Mouse (Mus musculus): ENCODE measurements at regions not wholly inside any gene's neighbourhood (a gene's known extent, or its start where the extent isn't known, plus 50 kb on each side); places are given as distances from the start of the nearest gene placed in this dataset.

DNA sequence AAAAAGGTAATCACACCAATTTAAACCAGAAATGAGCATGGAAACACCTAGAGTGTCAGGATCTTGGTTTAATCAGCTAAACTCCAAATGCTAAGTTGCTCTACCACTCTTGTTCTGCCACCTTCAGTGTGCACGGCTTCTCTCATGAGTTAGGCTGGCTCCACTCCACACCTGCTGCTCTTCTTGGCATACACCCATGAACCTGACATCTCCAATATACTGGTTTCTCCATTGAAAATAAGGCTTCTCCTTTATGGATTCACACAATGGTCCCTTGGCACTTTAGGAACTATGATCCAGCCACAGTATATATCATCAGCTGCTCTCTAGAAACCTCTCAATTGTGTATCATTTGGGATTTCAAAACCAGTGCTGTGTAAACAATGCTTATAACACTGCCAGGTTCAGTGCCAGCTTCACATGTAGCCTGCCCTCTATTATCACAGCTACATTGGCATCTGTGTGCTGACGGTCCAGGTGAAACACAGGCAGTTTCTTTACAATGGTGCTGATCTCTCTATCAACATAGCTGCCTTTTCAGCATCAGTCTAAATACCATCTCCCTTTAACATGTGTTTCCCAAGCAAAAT is 579.6 kb downstream of the Cenpc1 start:
- TF ChIP-seq CTCF (IDR thresholded peaks at IDR 0.05; ENCODE audit: low read depth) (no peak), EP300 (IDR thresholded peaks at IDR 0.05; ENCODE audit: low read depth) (no peak)

All from liver, postnatal 0 days (tissue).